Mouse (Mus musculus) lung, adult 2 months (tissue): ENCODE data around the gene Vti1a.

Experiments used
- CTCF ChIP-seq: fragments of 200-500 bp; IDR thresholded peaks from 2 replicates; pipeline ENCODE4 v1.5.1; 2011; ENCODE audit warnings: mild to moderate bottlenecking, low read length, control low read depth; ENCODE audit not compliant: insufficient read depth
- POLR2A ChIP-seq: fragments of 200-500 bp; IDR thresholded peaks from 2 replicates; pipeline ENCODE4 v1.6.1; 2011; ENCODE audit warnings: low read depth, mild to moderate bottlenecking, control low read depth, low read length, borderline replicate concordance; ENCODE audit errors: extremely low read depth

GRCm38 (mm10) chr19:55480526-55480925, 164.4 kb downstream of the Vti1a start:
- TF ChIP-seq CTCF (no peak), POLR2A (no peak)
